Mouse (Mus musculus) midbrain, embryonic 14.5 days (tissue): ENCODE results near the gene Hoxb4. TPM values are rescaled to one million over a fixed set of nuclear protein-coding genes. Genes with fewer than 3 reads are reported as not detected.

Source experiments
- ATAC-seq: fragments of 200-750 bp; cut with Nextera tagmentation; 2 replicates; pipeline ENCODE4 v1.8.0; 2017; ENCODE audit warnings: moderate number of reproducible peaks, moderate library complexity; ENCODE audit not compliant: low FRiP score, low TSS enrichment
- DNase-seq: peaks from one replicate; pipeline ENCODE4 v3.0.0-alpha.2; 2015
- H3K27ac ChIP-seq: fragments of 300-500 bp; sonication (generic); replicated peaks from 2 replicates; pipeline ENCODE4 v1.5.1; 2014; ENCODE audit warnings: mild to moderate bottlenecking, low read depth, low read length, moderate library complexity
- H3K27me3 ChIP-seq: fragments of 300-500 bp; sonication (generic); 2 replicates; pipeline ENCODE4 v1.6.1; 2014; ENCODE audit warnings: low read length, control low read depth, mixed read lengths; ENCODE audit not compliant: control insufficient read depth, insufficient read depth
- H3K36me3 ChIP-seq: fragments of 300-500 bp; sonication (generic); 2 replicates; pipeline ENCODE4 v1.6.1; 2014; ENCODE audit warnings: low read length, control low read depth; ENCODE audit not compliant: control insufficient read depth, insufficient read depth
- H3K4me1 ChIP-seq: fragments of 300-500 bp; sonication (generic); 2 replicates; pipeline ENCODE4 v1.6.1; 2014; ENCODE audit warnings: mild to moderate bottlenecking, antibody characterized with exemption, low read length, control low read depth; ENCODE audit not compliant: control insufficient read depth, insufficient read depth
- H3K4me2 ChIP-seq: fragments of 300-500 bp; sonication (generic); 2 replicates; pipeline ENCODE4 v1.6.1; 2014; ENCODE audit warnings: mild to moderate bottlenecking, low read length, moderate library complexity
- H3K4me3 ChIP-seq: fragments of 300-500 bp; sonication (generic); replicated peaks from 2 replicates; pipeline ENCODE4 v1.5.1; 2014; ENCODE audit warnings: low read depth, low read length
- H3K9ac ChIP-seq: fragments of 300-500 bp; sonication (generic); replicated peaks from 2 replicates; pipeline ENCODE4 v1.6.1; 2014; ENCODE audit warnings: mild to moderate bottlenecking, low read length, moderate library complexity
- H3K9me3 ChIP-seq: fragments of 300-500 bp; sonication (generic); 2 replicates; pipeline ENCODE4 v1.6.1; 2016; ENCODE audit warnings: low read length, control low read depth, mixed read lengths; ENCODE audit not compliant: control insufficient read depth
- WGBS: fragments of 180-500 bp; shearing (Covaris S2); extraction: QIAGEN DNeasy Blood & Tissue Kit; methylation state at CpG from one replicate; pipeline ENCODE4 v1.1.7; 2014; 5-methylcytosine and 5-hydroxymethylcytosine counted together
- polyA plus RNA-seq: library from polyadenylated mRNA; unstranded; fragments of >200 nt; fragmentation: Nextera tagmentation; extraction: Ambion mirVana; gene quantifications from 2 replicates; pipeline ENCODE4 v1.2.1, GENCODE M21; 2014

Gene Hoxb4
- polyA plus RNA-seq, 1 experiment from 2014 or later: not detected

DNA sequence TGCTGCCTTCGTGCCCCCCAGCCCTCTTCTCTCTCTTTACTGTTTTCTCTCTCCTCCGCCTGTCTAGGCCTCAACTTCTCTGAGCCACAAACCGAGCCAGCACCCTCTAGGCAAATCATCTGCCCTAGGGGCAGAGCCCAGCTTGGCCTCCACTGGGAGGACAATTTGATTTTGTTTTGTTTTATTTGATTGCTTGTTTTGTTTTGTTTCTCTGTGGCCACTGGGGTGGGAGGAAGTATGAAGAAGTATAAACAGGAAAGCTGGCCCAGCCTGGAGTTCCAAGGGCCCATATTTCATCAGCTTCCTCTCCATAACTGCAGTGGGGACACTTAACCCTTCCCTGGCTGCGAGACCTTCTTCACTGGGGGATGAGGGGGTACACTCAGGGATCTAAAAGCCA is 8.8 kb upstream of the Hoxb4 start:
- Histone ChIP-seq H3K36me3 (no peaks in the 10 kb centered on the region), H3K4me2 (no peak overlapping the region), H3K27ac (no peak overlapping the region), H3K9me3 (no peaks in the 10 kb centered on the region), H3K4me3 (no peak overlapping the region), H3K9ac (no peak overlapping the region), H3K27me3 (peaks cover 100% of the 10 kb centered on the region), H3K4me1 (no peaks in the 10 kb centered on the region)
- whole genome bisulfite sequencing: 3% methylated on average over 4 of the region's 4 CpGs
- DNase-seq: no peak
- ATAC-seq: no peak

GRCm38 (mm10) chr11:96310183-96310938 is 7.7 kb upstream of the Hoxb4 start:
- Histone ChIP-seq H3K4me1 (no peaks in the 10 kb centered on the region), H3K36me3 (no peaks in the 10 kb centered on the region), H3K4me3 (no peak overlapping the region), H3K9me3 (no peaks in the 10 kb centered on the region), H3K27me3 (peaks cover 100% of the 10 kb centered on the region), H3K4me2 (no peak overlapping the region), H3K27ac (no peak overlapping the region), H3K9ac (no peak overlapping the region)
- WGBS: 3% methylated on average over 20 of the region's 20 CpGs
- DNase-seq (no peak), ATAC-seq (no peak)

- Histone ChIP-seq H3K9ac (no peak overlapping the region), H3K9me3 (no peaks in the 10 kb centered on the region), H3K27ac (no peak overlapping the region), H3K36me3 (no peaks in the 10 kb centered on the region), H3K4me3 (no peak overlapping the region), H3K4me1 (no peaks in the 10 kb centered on the region), H3K27me3 (peaks cover 100% of the 10 kb centered on the region), H3K4me2 (no peak overlapping the region)
- DNase-seq (no peak), ATAC-seq (no peak)
- 7% methylated on average over 6 of the region's 6 CpGs for WGBS
These were observed 7.0 kb upstream of the Hoxb4 start for GRCm38 (mm10) chr11:96311097-96311496.

GRCm38 (mm10) chr11:96311520-96312417 is 6.3 kb upstream of the Hoxb4 start:
- Histone ChIP-seq H3K9ac (no peak overlapping the region), H3K4me3 (no peak overlapping the region), H3K4me1 (no peaks in the 10 kb centered on the region), H3K27ac (no peak overlapping the region), H3K9me3 (no peaks in the 10 kb centered on the region), H3K27me3 (peaks cover 100% of the 10 kb centered on the region), H3K36me3 (no peaks in the 10 kb centered on the region), H3K4me2 (no peak overlapping the region)
- ATAC-seq: no peak
- WGBS: 2% methylated on average over 31 of the region's 31 CpGs
- DNase-seq: peak; percentile 85

GRCm38 (mm10) chr11:96313134-96313533 is 4.9 kb upstream of the Hoxb4 start:
- ATAC-seq (no peak), DNase-seq (no peak)
- H3K4me2 ChIP-seq: no peak overlapping the region
- no peak overlapping the region for H3K27ac ChIP-seq
- H3K4me1 ChIP-seq: no peaks in the 10 kb centered on the region
- 20% methylated on average over 2 of the region's 2 CpGs for WGBS
- no peak overlapping the region for H3K9ac ChIP-seq
- no peak overlapping the region for H3K4me3 ChIP-seq
- H3K27me3 ChIP-seq: peaks cover 100% of the 10 kb centered on the region
- no peaks in the 10 kb centered on the region for H3K9me3 ChIP-seq
- no peaks in the 10 kb centered on the region for H3K36me3 ChIP-seq

DNA sequence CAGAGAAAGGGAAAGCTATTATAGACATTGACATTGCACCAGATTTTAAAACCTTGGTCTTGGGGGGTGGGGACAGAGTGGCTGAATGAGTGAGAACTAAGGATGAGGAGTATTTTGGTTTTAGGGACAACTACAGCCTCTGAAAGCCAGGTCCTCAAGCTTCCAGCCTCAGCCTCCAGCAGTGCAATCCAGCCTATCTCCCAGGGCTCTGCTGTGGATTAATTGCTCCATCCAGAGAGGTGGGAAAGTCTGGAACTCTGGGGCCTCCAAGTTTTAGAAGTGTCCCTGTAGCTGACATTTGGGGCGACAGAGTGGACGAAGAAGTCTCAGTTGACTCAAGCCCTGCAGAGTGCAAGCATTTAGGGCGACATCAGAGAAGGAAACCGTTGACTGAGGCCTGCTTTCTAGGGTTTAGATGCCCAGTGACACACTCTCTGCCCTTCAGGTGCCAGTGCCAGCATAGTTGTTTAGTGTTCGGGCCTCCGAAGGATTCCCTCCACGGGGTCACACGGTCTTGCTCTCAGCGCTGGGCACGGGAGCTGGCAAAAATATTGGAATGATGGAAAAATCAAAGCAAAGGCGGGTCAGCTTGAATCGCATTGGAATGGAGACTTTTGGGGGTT is 4.2 kb upstream of the Hoxb4 start:
- Histone ChIP-seq H3K27ac (no peak overlapping the region), H3K27me3 (peaks cover 100% of the 10 kb centered on the region), H3K4me2 (no peak overlapping the region), H3K9me3 (no peaks in the 10 kb centered on the region), H3K4me3 (no peak overlapping the region), H3K4me1 (no peaks in the 10 kb centered on the region), H3K9ac (no peak overlapping the region), H3K36me3 (no peaks in the 10 kb centered on the region)
- WGBS: 4% methylated on average over 12 of the region's 12 CpGs
- ATAC-seq: no peak
- DNase-seq: no peak

- WGBS: under 1% methylated on average over 34 of the region's 34 CpGs
- H3K4me2 ChIP-seq: no peak overlapping the region
- peaks cover 100% of the 10 kb centered on the region for H3K27me3 ChIP-seq
- no peaks in the 10 kb centered on the region for H3K36me3 ChIP-seq
- H3K4me3 ChIP-seq: no peak overlapping the region
- DNase-seq (no peak), ATAC-seq (no peak)
- H3K9ac ChIP-seq: no peak overlapping the region
- no peaks in the 10 kb centered on the region for H3K4me1 ChIP-seq
- no peak overlapping the region for H3K27ac ChIP-seq
- H3K9me3 ChIP-seq: no peaks in the 10 kb centered on the region
These were observed 3.3 kb upstream of the Hoxb4 start for GRCm38 (mm10) chr11:96314671-96315343.

DNA sequence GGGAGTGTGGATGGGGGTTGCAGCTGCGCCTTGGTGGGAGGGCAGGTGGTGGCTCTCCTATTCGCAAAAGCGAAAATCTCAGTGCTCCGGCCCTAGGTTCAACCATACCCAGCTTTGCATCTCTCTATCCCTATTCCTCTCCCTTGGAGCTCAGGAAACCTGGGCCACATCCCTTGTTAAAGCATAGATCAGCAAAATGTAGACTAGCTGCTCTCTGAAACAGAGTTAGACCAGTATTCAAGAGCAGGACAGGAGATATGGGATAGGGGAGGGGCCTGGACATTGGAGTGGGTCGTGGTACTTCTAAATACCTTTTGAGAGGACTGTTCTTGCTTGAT is 2.8 kb upstream of the Hoxb4 start:
- ATAC-seq: no peak
- no peak overlapping the region for H3K9ac ChIP-seq
- no peak for DNase-seq
- H3K4me3 ChIP-seq: no peak overlapping the region
- H3K4me2 ChIP-seq: no peak overlapping the region
- no peak overlapping the region for H3K27ac ChIP-seq
- H3K4me1 ChIP-seq: no peaks in the 10 kb centered on the region
- no peaks in the 10 kb centered on the region for H3K9me3 ChIP-seq
- peaks cover 100% of the 10 kb centered on the region for H3K27me3 ChIP-seq
- WGBS: 8% methylated on average over 5 of the region's 5 CpGs
- no peaks in the 10 kb centered on the region for H3K36me3 ChIP-seq
